Mouse (Mus musculus): ENCODE results near the gene Ggps1. TPM values are rescaled to one million over a fixed set of nuclear protein-coding genes. Genes with fewer than 3 reads are reported as not detected.
"Not testable (repeated sequence)": the region's sequence is repeated elsewhere in the genome, so short reads cannot be mapped to it uniquely, and the experiment has no call there.

Ggps1 gene
- polyA plus RNA-seq, 1 experiment from 2014 or later, result 12.2 TPM

DNA sequence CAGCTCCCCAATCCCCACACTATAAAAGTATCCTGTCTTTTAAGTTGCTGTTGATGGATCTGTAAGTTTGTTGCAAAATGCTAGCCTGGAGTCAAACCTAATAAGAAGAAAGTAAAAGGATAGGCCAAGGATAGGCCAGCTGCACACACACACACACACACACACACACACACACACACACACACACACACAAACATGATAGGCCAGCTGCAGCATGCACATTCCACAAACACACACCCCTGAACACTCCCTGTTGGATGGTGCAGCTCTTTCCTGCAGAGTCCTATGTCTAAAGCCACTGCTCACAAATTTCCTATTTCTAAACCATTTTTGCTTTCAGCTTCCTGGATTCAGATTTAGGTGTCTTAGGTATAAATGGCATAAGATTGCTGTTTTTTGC lies 19.4 kb downstream of the Ggps1 start:
- Histone ChIP-seq H3K36me3 (ENCODE audit: control insufficient read depth, insufficient read depth) (peaks cover 2% of the 10 kb centered on the region; the same call in 1 of the 2 replicates), H3K4me1 (ENCODE audit: control insufficient read depth, low read depth, low read length) (peaks cover 7% of the 10 kb centered on the region), H3K4me3 (ENCODE audit: low read depth, low read length) (no peak overlapping the region), H3K27me3 (ENCODE audit: control insufficient read depth, insufficient read depth, low read depth, low read length) (no peaks in the 10 kb centered on the region), H3K27ac (ENCODE audit: low read length) (no peak overlapping the region), H3K9me3 (replicated peaks; ENCODE audit: control insufficient read depth, low read length) (no peaks in the 10 kb centered on the region), H3K9ac (ENCODE audit: low read depth, low read length) (no peak overlapping the region), H3K4me2 (ENCODE audit: low read depth, low read length) (no peak overlapping the region)
- no peak for ATAC-seq (ENCODE audit: low read depth)

- ATAC-seq (ENCODE audit: low read depth), result no peak
- peaks cover 15% of the 10 kb centered on the region for H3K4me1 ChIP-seq (ENCODE audit: control insufficient read depth, low read depth, low read length)
- 38% methylated on average over 5 of the region's 5 CpGs for WGBS (ENCODE audit: insufficient replicate concordance)
Observed at GRCm38 (mm10) chr13:14040186-14040585, 23.1 kb downstream of the Ggps1 start.

DNA sequence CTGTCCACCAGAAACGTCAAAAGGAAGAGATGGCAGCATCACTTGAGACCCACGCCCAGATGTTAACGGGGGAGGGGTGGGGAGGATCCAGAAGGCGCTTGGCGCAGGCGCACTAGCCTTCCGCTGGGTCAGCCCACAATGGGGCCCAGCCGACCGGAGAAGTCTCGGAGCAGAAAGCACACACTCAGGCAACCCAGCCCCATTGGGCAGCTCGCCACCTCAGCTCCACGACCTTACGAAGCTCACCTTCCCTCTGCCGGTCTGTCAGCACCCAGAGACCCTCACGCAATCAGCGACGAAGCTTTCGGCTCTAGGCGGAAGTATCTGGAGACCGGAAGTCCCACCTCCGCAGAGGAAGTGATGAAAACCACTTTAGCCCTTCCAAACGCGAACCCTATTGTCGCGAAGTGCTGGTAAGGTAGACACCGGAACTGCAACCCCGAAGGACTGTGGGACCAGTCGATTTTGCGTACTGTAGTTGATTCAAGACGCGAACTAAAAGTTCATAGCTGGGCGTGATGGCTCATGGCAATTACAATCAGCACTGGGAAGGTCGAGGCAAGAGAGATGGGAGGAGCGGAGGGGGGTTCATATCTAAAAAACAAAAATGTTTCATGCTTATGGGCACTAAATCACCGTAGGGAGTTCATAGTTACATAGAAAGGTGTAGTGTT lies 23.9 kb downstream of the Ggps1 start, which contains the start of gene Tbce:
Tbce (minus strand) TSS at position 347 of the 674 bp plus-strand sequence.
- H3K4me3 ChIP-seq (ENCODE audit: low read depth, low read length), result peak within 1 kb of the TSS; percentile 80
- H3K4me1 ChIP-seq (ENCODE audit: control insufficient read depth, low read depth, low read length), result peaks cover 23% of the 10 kb centered on the region
- H3K9ac ChIP-seq (ENCODE audit: low read depth, low read length), result peak within 1 kb of the TSS; percentile 92
- under 1% methylated on average over 35 of the region's 35 CpGs for WGBS (ENCODE audit: insufficient replicate concordance)
- no peaks in the 10 kb centered on the region for H3K36me3 ChIP-seq (ENCODE audit: control insufficient read depth, insufficient read depth)
- H3K9me3 ChIP-seq (replicated peaks; ENCODE audit: control insufficient read depth, low read length), result no peaks in the 10 kb centered on the region
- no peaks in the 10 kb centered on the region for H3K27me3 ChIP-seq (ENCODE audit: control insufficient read depth, insufficient read depth, low read depth, low read length)
- peak within 1 kb of the TSS; percentile 96 for H3K27ac ChIP-seq (ENCODE audit: low read length)
- peak; percentile 94 for ATAC-seq (ENCODE audit: low read depth)
- H3K4me2 ChIP-seq (ENCODE audit: low read depth, low read length), result peak within 1 kb of the TSS; percentile 66

More at GRCm38 (mm10) chr13:14040186-14040585, 23.1 kb downstream of the Ggps1 start:
- H3K4me2 ChIP-seq (ENCODE audit: low read depth, low read length), result peak overlapping the region; percentile 66
- no peaks in the 10 kb centered on the region for H3K27me3 ChIP-seq (ENCODE audit: control insufficient read depth, insufficient read depth, low read depth, low read length)
- H3K27ac ChIP-seq (ENCODE audit: low read length), result peak overlapping the region; percentile 96
- H3K36me3 ChIP-seq (ENCODE audit: control insufficient read depth, insufficient read depth), result no peaks in the 10 kb centered on the region
- peak overlapping the region; percentile 80 for H3K4me3 ChIP-seq (ENCODE audit: low read depth, low read length)
- peak overlapping the region; percentile 92 for H3K9ac ChIP-seq (ENCODE audit: low read depth, low read length)
- H3K9me3 ChIP-seq (replicated peaks; ENCODE audit: control insufficient read depth, low read length), result no peaks in the 10 kb centered on the region

- peaks cover 27% of the 10 kb centered on the region for H3K4me1 ChIP-seq (ENCODE audit: control insufficient read depth, low read depth, low read length)
- ATAC-seq (ENCODE audit: low read depth), result no peak; the same call in 1 of the 2 replicates
Observed at GRCm38 (mm10) chr13:14038911-14039291, 24.4 kb downstream of the Ggps1 start.

GRCm38 (mm10) chr13:14035875-14036630 lies 27.2 kb downstream of the Ggps1 start:
- no peak overlapping the region for H3K27ac ChIP-seq (ENCODE audit: low read length)
- no peaks in the 10 kb centered on the region for H3K9me3 ChIP-seq (replicated peaks; ENCODE audit: control insufficient read depth, low read length)
- H3K9ac ChIP-seq (ENCODE audit: low read depth, low read length), result no peak overlapping the region
- 81% methylated on average over 11 of the region's 11 CpGs for WGBS (ENCODE audit: insufficient replicate concordance)
- no peak for ATAC-seq (ENCODE audit: low read depth)
- no peak overlapping the region for H3K4me3 ChIP-seq (ENCODE audit: low read depth, low read length)
- H3K4me1 ChIP-seq (ENCODE audit: control insufficient read depth, low read depth, low read length), result peaks cover 48% of the 10 kb centered on the region
- no peaks in the 10 kb centered on the region for H3K27me3 ChIP-seq (ENCODE audit: control insufficient read depth, insufficient read depth, low read depth, low read length)
- H3K36me3 ChIP-seq (ENCODE audit: control insufficient read depth, insufficient read depth), result no peaks in the 10 kb centered on the region
- no peak overlapping the region for H3K4me2 ChIP-seq (ENCODE audit: low read depth, low read length)

More at GRCm38 (mm10) chr13:14038911-14039291, 24.4 kb downstream of the Ggps1 start:
- Histone ChIP-seq H3K9me3 (replicated peaks; ENCODE audit: control insufficient read depth, low read length) (no peaks in the 10 kb centered on the region), H3K4me3 (ENCODE audit: low read depth, low read length) (peak overlapping the region; percentile 80), H3K9ac (ENCODE audit: low read depth, low read length) (peak overlapping the region; percentile 92), H3K27me3 (ENCODE audit: control insufficient read depth, insufficient read depth, low read depth, low read length) (no peaks in the 10 kb centered on the region), H3K27ac (ENCODE audit: low read length) (peak overlapping the region; percentile 96), H3K4me2 (ENCODE audit: low read depth, low read length) (peak overlapping the region; percentile 63), H3K36me3 (ENCODE audit: control insufficient read depth, insufficient read depth) (no peaks in the 10 kb centered on the region)
- 3% methylated on average over 8 of the region's 8 CpGs for WGBS (ENCODE audit: insufficient replicate concordance)

DNA sequence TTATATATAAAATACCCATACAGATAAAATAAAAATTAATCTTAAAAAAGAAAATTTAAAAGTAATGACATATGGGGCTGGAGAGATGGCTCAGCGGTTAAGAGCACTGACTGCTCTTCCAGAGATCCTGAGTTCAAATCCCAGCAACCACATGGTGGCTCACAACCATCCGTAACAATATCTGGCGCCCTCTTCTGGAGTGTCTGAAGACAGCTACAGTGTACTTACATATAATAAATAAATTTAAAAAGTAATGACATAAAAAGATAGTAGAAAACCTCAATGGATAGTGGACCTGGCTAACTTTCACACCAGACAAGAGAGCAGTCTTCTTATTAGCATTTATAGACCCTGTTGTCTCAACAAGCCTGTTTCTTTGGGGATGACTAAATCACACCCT lies 27.9 kb downstream of the Ggps1 start:
- not testable (repeated sequence) for H3K9ac ChIP-seq (ENCODE audit: low read depth, low read length); H3K9me3 ChIP-seq (replicated peaks; ENCODE audit: control insufficient read depth, low read length); H3K36me3 ChIP-seq (ENCODE audit: control insufficient read depth, insufficient read depth); H3K4me2 ChIP-seq (ENCODE audit: low read depth, low read length); ATAC-seq (ENCODE audit: low read depth); H3K4me3 ChIP-seq (ENCODE audit: low read depth, low read length); H3K27me3 ChIP-seq (ENCODE audit: control insufficient read depth, insufficient read depth, low read depth, low read length)
- peak overlapping the region; percentile 93 for H3K27ac ChIP-seq (ENCODE audit: low read length)
- WGBS (ENCODE audit: insufficient replicate concordance), result 71% methylated on average over 3 of the region's 3 CpGs
- peaks cover 49% of the 10 kb centered on the region for H3K4me1 ChIP-seq (ENCODE audit: control insufficient read depth, low read depth, low read length)

DNA sequence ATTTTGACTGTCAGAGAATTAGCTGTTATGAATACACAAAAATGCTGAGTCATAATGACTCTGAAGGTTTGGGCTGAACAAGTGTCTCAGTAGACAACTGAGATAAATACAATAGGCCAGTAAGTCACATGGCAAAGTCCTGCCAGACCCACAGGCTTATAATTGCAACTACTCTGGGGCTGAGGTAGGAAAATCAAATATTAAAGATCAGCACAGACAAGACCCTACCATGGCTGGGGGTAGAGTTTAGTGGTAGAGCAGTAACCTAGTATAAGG lies 29.3 kb downstream of the Ggps1 start:
- no peaks in the 10 kb centered on the region for H3K27me3 ChIP-seq (ENCODE audit: control insufficient read depth, insufficient read depth, low read depth, low read length)
- H3K9me3 ChIP-seq (replicated peaks; ENCODE audit: control insufficient read depth, low read length), result no peaks in the 10 kb centered on the region
- peak overlapping the region; percentile 93 for H3K27ac ChIP-seq (ENCODE audit: low read length)
- H3K4me3 ChIP-seq (ENCODE audit: low read depth, low read length), result 0 out of 2 replicates have a peak overlapping the region, but pooled peaks have one; percentile 14
- H3K36me3 ChIP-seq (ENCODE audit: control insufficient read depth, insufficient read depth), result peaks cover 2% of the 10 kb centered on the region; the same call in 1 of the 2 replicates
- peak overlapping the region; percentile 48 for H3K4me2 ChIP-seq (ENCODE audit: low read depth, low read length)
- peaks cover 54% of the 10 kb centered on the region for H3K4me1 ChIP-seq (ENCODE audit: control insufficient read depth, low read depth, low read length)
- peak; percentile 83 for ATAC-seq (ENCODE audit: low read depth)
- peak overlapping the region; percentile 44; the same call in 1 of the 2 replicates for H3K9ac ChIP-seq (ENCODE audit: low read depth, low read length)

DNA sequence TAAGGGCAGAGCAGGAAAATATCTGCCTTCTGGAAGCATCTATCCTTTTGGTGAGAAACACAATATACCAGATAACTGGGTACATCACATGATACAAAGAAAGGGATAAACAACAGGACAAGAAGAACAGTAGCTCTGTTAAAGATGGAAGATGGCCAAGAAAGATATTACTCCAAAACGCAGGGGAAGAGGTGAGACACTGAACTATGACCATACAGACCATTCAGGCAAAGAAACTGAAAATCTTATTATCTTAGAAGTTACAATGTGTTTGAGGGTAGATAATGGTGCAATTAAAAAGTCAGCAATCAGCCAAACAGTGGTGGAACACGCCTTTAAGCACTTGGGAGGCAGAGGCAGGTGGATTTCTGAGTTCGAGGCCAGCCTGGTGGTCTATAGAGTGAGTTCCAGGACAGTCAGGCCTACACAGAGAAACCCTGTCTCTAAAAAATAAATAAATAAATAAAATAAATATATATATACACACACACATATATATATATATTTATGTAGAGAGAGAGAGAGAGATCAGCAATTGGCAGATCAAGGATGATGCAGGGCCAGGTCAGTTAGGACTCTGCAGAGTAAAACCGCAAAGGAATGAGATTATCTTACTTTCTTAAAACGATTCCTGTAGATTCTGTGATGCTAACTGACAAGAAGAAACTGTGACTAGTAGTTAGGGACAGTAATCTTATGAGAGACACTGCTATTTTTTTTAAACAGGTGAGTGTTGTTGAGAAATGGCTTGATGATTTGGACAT lies 29.8 kb downstream of the Ggps1 start:
- 33% methylated on average over 5 of the region's 5 CpGs for whole genome bisulfite sequencing (ENCODE audit: insufficient replicate concordance)
- no peaks in the 10 kb centered on the region for H3K27me3 ChIP-seq (ENCODE audit: control insufficient read depth, insufficient read depth, low read depth, low read length)
- H3K4me3 ChIP-seq (ENCODE audit: low read depth, low read length), result no peak overlapping the region
- H3K27ac ChIP-seq (ENCODE audit: low read length), result peak overlapping the region; percentile 93
- ATAC-seq (ENCODE audit: low read depth), result peak; percentile 67
- H3K9ac ChIP-seq (ENCODE audit: low read depth, low read length), result peak overlapping the region; percentile 26; the same call in 1 of the 2 replicates
- H3K4me1 ChIP-seq (ENCODE audit: control insufficient read depth, low read depth, low read length), result peaks cover 52% of the 10 kb centered on the region
- H3K36me3 ChIP-seq (ENCODE audit: control insufficient read depth, insufficient read depth), result peaks cover 5% of the 10 kb centered on the region; the same call in 1 of the 2 replicates
- H3K4me2 ChIP-seq (ENCODE audit: low read depth, low read length), result peak overlapping the region; percentile 48
- H3K9me3 ChIP-seq (replicated peaks; ENCODE audit: control insufficient read depth, low read length), result no peaks in the 10 kb centered on the region

Data from liver, embryonic 16.5 days (tissue).